Mouse (Mus musculus) ES-E14 (cell line): Measurements from ENCODE around the gene Hyal2.

Experiments
- CHD2 ChIP-seq: IDR thresholded peaks from 2 replicates; pipeline ENCODE4 v1.6.1; 2014; ENCODE audit warnings: mild to moderate bottlenecking, low read depth, low read length, inconsistent platforms
- ZC3H11A ChIP-seq: IDR thresholded peaks from 2 replicates; pipeline ENCODE4 v1.6.1; 2012; ENCODE audit warnings: low read depth, mild to moderate bottlenecking, inconsistent platforms, low read length, borderline replicate concordance

- TF ChIP-seq CHD2 (no peak), ZC3H11A (no peak)
Observed at GRCm38 (mm10) chr9:107541005-107541404, 26.7 kb upstream of the Hyal2 start.
